Mouse (Mus musculus): ENCODE data around the gene Hacd3. TPM values are rescaled to one million over a fixed set of nuclear protein-coding genes. Genes with fewer than 3 reads are reported as not detected.
"Not testable (repeated sequence)": the region's sequence is repeated elsewhere in the genome, so short reads cannot be mapped to it uniquely, and the experiment has no call there.

Gene Hacd3
- polyA plus RNA-seq, 1 experiment from 2014 or later: 67.4 TPM

DNA sequence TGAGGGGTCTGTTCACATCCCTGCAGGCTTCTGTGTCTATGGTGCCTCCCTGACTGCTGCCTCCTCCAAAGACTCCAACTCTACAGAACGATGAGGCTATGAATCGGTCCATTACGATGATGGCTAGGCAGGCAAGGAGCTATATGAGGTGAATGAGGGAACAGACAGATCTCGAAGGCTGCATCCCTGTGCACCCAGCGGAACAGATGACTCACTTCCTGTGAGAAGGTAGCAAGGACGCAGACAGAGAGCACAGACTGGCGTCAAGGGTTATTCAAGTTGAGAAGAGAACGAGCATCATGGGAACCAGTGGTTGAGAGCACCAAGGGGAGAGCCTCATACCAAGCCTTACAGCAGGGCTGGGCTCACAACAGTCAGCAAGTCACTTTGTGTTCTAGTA lies 10.9 kb downstream of the Hacd3 start:
- Histone ChIP-seq H3K9me3 (replicated peaks; ENCODE audit: control insufficient read depth, low read length) (no peaks in the 10 kb centered on the region), H3K4me2 (ENCODE audit: low read length) (no peak overlapping the region), H3K9ac (ENCODE audit: low read length) (no peak overlapping the region), H3K4me3 (ENCODE audit: low read depth, low read length) (no peak overlapping the region), H3K36me3 (ENCODE audit: control insufficient read depth, insufficient read depth, low read length) (peaks cover 29% of the 10 kb centered on the region), H3K27me3 (replicated peaks; ENCODE audit: control insufficient read depth, insufficient read depth, low read length) (no peaks in the 10 kb centered on the region), H3K4me1 (ENCODE audit: control insufficient read depth, insufficient read depth, low read length) (0 out of 2 replicates have a peak, but pooled peaks cover under 1% of the 10 kb centered on the region), H3K27ac (ENCODE audit: low read depth, low read length) (no peak overlapping the region)
- DNase-seq (ENCODE audit: low spot score): no peak
- no peak for ATAC-seq
- 91% methylated on average over 8 of the region's 8 CpGs for WGBS

DNA sequence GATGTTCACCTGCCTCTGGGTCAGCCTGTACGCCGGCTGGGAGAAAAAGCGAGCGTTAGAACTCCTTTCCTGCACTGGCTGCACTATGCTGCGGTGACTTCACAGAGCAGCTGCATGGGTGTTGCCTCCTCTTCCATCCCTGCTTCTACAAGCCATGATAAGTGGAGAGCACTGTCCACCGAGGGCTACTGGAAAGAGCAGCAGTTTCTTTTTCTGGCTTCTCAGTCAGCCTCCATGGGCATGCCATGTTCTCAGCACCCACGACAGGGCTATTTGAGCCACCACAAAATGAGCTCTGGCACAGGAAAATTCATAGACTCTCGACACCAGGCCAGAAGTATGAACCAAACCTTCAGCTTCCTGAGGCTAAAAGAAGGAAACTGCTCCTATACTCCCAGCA lies 15.8 kb downstream of the Hacd3 start:
- H3K4me3 ChIP-seq (ENCODE audit: low read depth, low read length): no peak overlapping the region
- 95% methylated on average over 8 of the region's 8 CpGs for WGBS
- no peak overlapping the region for H3K27ac ChIP-seq (ENCODE audit: low read depth, low read length)
- DNase-seq (ENCODE audit: low spot score) (no peak), ATAC-seq (no peak)
- no peak overlapping the region for H3K4me2 ChIP-seq (ENCODE audit: low read length)
- no peaks in the 10 kb centered on the region for H3K4me1 ChIP-seq (ENCODE audit: control insufficient read depth, insufficient read depth, low read length)
- H3K36me3 ChIP-seq (ENCODE audit: control insufficient read depth, insufficient read depth, low read length): peaks cover 67% of the 10 kb centered on the region
- H3K27me3 ChIP-seq (replicated peaks; ENCODE audit: control insufficient read depth, insufficient read depth, low read length): no peaks in the 10 kb centered on the region
- H3K9me3 ChIP-seq (replicated peaks; ENCODE audit: control insufficient read depth, low read length): no peaks in the 10 kb centered on the region
- H3K9ac ChIP-seq (ENCODE audit: low read length): no peak overlapping the region

DNA sequence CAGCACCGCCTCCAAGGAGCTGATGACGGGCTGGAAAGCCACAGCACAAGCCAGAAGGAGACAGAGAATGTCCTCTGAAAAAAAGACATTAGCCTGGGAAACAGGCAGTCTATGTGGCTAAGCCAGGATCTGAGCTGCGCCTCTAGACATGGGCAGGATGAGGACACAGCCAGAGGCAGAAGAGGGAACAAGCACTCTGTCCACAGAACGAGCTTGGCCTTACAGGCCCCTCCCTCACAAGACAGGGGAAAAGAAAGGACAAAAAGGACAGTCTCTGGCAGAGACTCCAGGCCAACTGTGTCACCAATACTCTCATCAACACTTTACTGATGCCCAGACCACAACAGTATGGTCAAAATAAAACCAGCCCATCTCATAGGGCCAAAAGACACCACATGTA lies 20.0 kb downstream of the Hacd3 start:
- peaks cover 83% of the 10 kb centered on the region for H3K36me3 ChIP-seq (ENCODE audit: control insufficient read depth, insufficient read depth, low read length)
- H3K4me3 ChIP-seq (ENCODE audit: low read depth, low read length): no peak overlapping the region

DNA sequence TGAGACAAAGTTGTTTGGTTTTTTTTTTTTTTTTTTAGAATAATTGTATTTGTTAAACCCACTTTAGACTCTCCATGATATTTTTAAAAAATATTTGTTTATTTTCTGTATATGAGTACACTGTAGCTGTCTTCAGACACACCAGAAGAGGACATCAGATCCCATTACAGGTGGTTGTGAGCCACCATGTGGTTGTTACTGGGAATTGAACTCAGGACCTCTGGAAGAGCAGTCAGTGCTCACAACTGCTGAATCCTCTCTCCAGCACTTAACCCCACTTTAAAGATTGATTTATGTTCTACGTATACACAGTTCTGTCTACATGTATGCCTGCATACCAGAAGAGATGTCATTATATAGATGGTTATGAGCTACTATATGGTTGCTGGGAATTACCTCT lies 26.0 kb downstream of the Hacd3 start:
- H3K36me3 ChIP-seq (ENCODE audit: control insufficient read depth, insufficient read depth, low read length): peaks cover 82% of the 10 kb centered on the region
- H3K9ac ChIP-seq (ENCODE audit: low read length); DNase-seq (ENCODE audit: low spot score); ATAC-seq; H3K27me3 ChIP-seq (replicated peaks; ENCODE audit: control insufficient read depth, insufficient read depth, low read length); H3K4me2 ChIP-seq (ENCODE audit: low read length); H3K4me3 ChIP-seq (ENCODE audit: low read depth, low read length); H3K4me1 ChIP-seq (ENCODE audit: control insufficient read depth, insufficient read depth, low read length); H3K27ac ChIP-seq (ENCODE audit: low read depth, low read length); H3K9me3 ChIP-seq (replicated peaks; ENCODE audit: control insufficient read depth, low read length): not testable (repeated sequence)
- WGBS: 88% methylated on average over 1 of the region's 1 CpGs

More for the DNA sequence above, 20.0 kb downstream of the Hacd3 start:
- H3K4me2 ChIP-seq (ENCODE audit: low read length): no peak overlapping the region
- no peak for ATAC-seq
- H3K27ac ChIP-seq (ENCODE audit: low read depth, low read length): no peak overlapping the region
- H3K4me1 ChIP-seq (ENCODE audit: control insufficient read depth, insufficient read depth, low read length): no peaks in the 10 kb centered on the region
- no peak overlapping the region for H3K9ac ChIP-seq (ENCODE audit: low read length)
- WGBS: 58% methylated on average over 4 of the region's 4 CpGs
- no peak for DNase-seq (ENCODE audit: low spot score)
- H3K27me3 ChIP-seq (replicated peaks; ENCODE audit: control insufficient read depth, insufficient read depth, low read length): no peaks in the 10 kb centered on the region
- H3K9me3 ChIP-seq (replicated peaks; ENCODE audit: control insufficient read depth, low read length): no peaks in the 10 kb centered on the region

DNA sequence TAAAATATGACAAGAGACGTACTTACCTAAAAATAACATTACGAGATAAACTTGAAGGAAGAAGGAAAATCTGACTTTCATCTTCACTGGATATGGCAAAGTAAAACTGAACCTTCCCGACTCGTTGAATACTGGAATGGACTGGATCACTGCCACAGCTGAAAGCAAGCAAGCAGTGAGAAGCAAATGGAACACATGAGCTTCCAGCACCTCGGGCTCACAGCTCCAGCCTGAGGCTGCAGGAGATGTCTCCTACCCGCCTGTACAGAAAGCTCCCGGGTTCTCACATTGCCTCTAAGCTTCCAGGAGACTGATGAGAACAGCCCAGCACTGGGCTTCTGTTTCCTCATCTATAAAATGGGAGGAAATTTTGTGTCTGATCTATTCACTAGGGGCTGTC lies 31.2 kb downstream of the Hacd3 start:
- H3K9ac ChIP-seq (ENCODE audit: low read length): no peak overlapping the region
- no peak for DNase-seq (ENCODE audit: low spot score)
- H3K27ac ChIP-seq (ENCODE audit: low read depth, low read length): no peak overlapping the region
- ATAC-seq: no peak
- H3K36me3 ChIP-seq (ENCODE audit: control insufficient read depth, insufficient read depth, low read length): peaks cover 88% of the 10 kb centered on the region
- no peaks in the 10 kb centered on the region for H3K9me3 ChIP-seq (replicated peaks; ENCODE audit: control insufficient read depth, low read length)
- H3K4me1 ChIP-seq (ENCODE audit: control insufficient read depth, insufficient read depth, low read length): no peaks in the 10 kb centered on the region
- H3K27me3 ChIP-seq (replicated peaks; ENCODE audit: control insufficient read depth, insufficient read depth, low read length): no peaks in the 10 kb centered on the region
- H3K4me2 ChIP-seq (ENCODE audit: low read length): no peak overlapping the region
- no peak overlapping the region for H3K4me3 ChIP-seq (ENCODE audit: low read depth, low read length)
- 92% methylated on average over 7 of the region's 7 CpGs for WGBS

GRCm38 (mm10) chr9:64988443-64988842 lies 33.0 kb downstream of the Hacd3 start:
- Histone ChIP-seq H3K27me3 (replicated peaks; ENCODE audit: control insufficient read depth, insufficient read depth, low read length) (no peaks in the 10 kb centered on the region), H3K4me1 (ENCODE audit: control insufficient read depth, insufficient read depth, low read length) (no peaks in the 10 kb centered on the region), H3K9ac (ENCODE audit: low read length) (no peak overlapping the region), H3K36me3 (ENCODE audit: control insufficient read depth, insufficient read depth, low read length) (peaks cover 92% of the 10 kb centered on the region), H3K4me3 (ENCODE audit: low read depth, low read length) (no peak overlapping the region), H3K27ac (ENCODE audit: low read depth, low read length) (no peak overlapping the region), H3K9me3 (replicated peaks; ENCODE audit: control insufficient read depth, low read length) (no peaks in the 10 kb centered on the region), H3K4me2 (ENCODE audit: low read length) (no peak overlapping the region)
- no peak for DNase-seq (ENCODE audit: low spot score)
- WGBS: 94% methylated on average over 6 of the region's 6 CpGs
- no peak for ATAC-seq

DNA sequence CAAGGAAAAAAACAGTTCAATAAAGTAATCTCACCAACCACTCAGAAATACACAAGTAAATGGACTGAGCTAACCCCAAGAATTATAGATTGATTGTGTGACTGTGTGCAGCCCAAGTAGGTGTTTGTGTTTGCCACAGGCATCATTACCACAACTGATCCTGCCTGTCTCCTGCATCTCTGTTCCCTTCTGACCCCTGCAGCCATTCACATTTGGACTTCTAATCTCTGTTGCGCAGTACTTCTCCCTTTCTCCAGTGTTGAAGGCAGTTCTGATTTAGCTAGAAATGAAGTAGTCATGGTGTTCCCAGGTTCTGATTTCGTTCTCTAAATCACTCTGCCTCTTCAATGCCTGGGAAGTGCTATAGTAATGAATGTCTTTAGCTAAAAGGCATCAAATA lies 33.8 kb downstream of the Hacd3 start:
- Histone ChIP-seq H3K27ac (ENCODE audit: low read depth, low read length) (no peak overlapping the region), H3K9me3 (replicated peaks; ENCODE audit: control insufficient read depth, low read length) (no peaks in the 10 kb centered on the region), H3K27me3 (replicated peaks; ENCODE audit: control insufficient read depth, insufficient read depth, low read length) (no peaks in the 10 kb centered on the region), H3K4me1 (ENCODE audit: control insufficient read depth, insufficient read depth, low read length) (no peaks in the 10 kb centered on the region), H3K36me3 (ENCODE audit: control insufficient read depth, insufficient read depth, low read length) (peaks cover 92% of the 10 kb centered on the region), H3K4me2 (ENCODE audit: low read length) (no peak overlapping the region), H3K4me3 (ENCODE audit: low read depth, low read length) (no peak overlapping the region), H3K9ac (ENCODE audit: low read length) (no peak overlapping the region)
- ATAC-seq (no peak), DNase-seq (ENCODE audit: low spot score) (no peak)
- WGBS: 96% methylated on average over 2 of the region's 2 CpGs

DNA sequence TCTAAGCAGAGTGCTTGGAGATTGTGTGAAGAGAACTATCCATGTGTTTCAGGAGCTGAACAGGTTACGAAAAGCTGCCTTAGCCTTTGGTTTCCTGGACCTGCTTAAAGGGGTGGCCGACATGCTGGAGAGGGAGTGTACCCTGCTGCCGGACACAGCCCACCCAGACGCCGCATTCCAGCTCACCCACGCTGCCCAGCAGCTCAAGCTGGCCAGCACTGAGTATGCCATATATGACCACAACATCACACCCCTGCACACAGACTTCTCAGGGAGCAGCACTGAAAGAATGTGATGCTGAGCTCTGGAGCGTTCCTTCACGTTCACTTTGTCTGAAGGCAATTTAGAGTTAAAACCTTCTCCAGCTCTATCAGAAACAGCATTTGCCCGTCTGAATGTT lies 35.7 kb downstream of the Hacd3 start:
- H3K9me3 ChIP-seq (replicated peaks; ENCODE audit: control insufficient read depth, low read length): no peaks in the 10 kb centered on the region

GRCm38 (mm10) chr9:64985037-64985794 lies 36.3 kb downstream of the Hacd3 start:
- Histone ChIP-seq H3K36me3 (ENCODE audit: control insufficient read depth, insufficient read depth, low read length) (peaks cover 97% of the 10 kb centered on the region), H3K4me3 (ENCODE audit: low read depth, low read length) (no peak overlapping the region), H3K9ac (ENCODE audit: low read length) (no peak overlapping the region), H3K4me2 (ENCODE audit: low read length) (no peak overlapping the region), H3K4me1 (ENCODE audit: control insufficient read depth, insufficient read depth, low read length) (no peaks in the 10 kb centered on the region), H3K27me3 (replicated peaks; ENCODE audit: control insufficient read depth, insufficient read depth, low read length) (no peaks in the 10 kb centered on the region), H3K27ac (ENCODE audit: low read depth, low read length) (no peak overlapping the region), H3K9me3 (replicated peaks; ENCODE audit: control insufficient read depth, low read length) (no peaks in the 10 kb centered on the region)
- no peak for ATAC-seq
- WGBS: 82% methylated on average over 8 of the region's 8 CpGs
- no peak for DNase-seq (ENCODE audit: low spot score)

More for the DNA sequence above, 35.7 kb downstream of the Hacd3 start:
- Histone ChIP-seq H3K9ac (ENCODE audit: low read length) (no peak overlapping the region), H3K36me3 (ENCODE audit: control insufficient read depth, insufficient read depth, low read length) (peaks cover 97% of the 10 kb centered on the region), H3K4me2 (ENCODE audit: low read length) (no peak overlapping the region), H3K4me1 (ENCODE audit: control insufficient read depth, insufficient read depth, low read length) (no peaks in the 10 kb centered on the region), H3K4me3 (ENCODE audit: low read depth, low read length) (no peak overlapping the region), H3K27me3 (replicated peaks; ENCODE audit: control insufficient read depth, insufficient read depth, low read length) (no peaks in the 10 kb centered on the region), H3K27ac (ENCODE audit: low read depth, low read length) (no peak overlapping the region)
- WGBS: 93% methylated on average over 9 of the region's 9 CpGs
- ATAC-seq (no peak), DNase-seq (ENCODE audit: low spot score) (no peak)
